Mouse (Mus musculus) limb, embryonic 12.5 days (tissue): ENCODE data around the gene Acot7. TPM values are rescaled to one million over a fixed set of nuclear protein-coding genes. Genes with fewer than 3 reads are reported as not detected.

Source experiments
- ATAC-seq: fragments of 200-750 bp; cut with Nextera tagmentation; 2 replicates; pipeline ENCODE4 v1.8.0; 2017; ENCODE audit warnings: low read depth, moderate TSS enrichment; ENCODE audit not compliant: insufficient number of reproducible peaks, insufficient read depth, low FRiP score, low TSS enrichment
- H3K27ac ChIP-seq: fragments of 300-500 bp; sonication (generic); 2 replicates; pipeline ENCODE4 v1.5.1; 2016; ENCODE audit warnings: mild to moderate bottlenecking, moderate library complexity
- H3K27me3 ChIP-seq: fragments of 300-500 bp; sonication (generic); 2 replicates; pipeline ENCODE4 v1.6.1; 2016; ENCODE audit warnings: mild to moderate bottlenecking, moderate library complexity
- H3K36me3 ChIP-seq: fragments of 300-500 bp; sonication (generic); 2 replicates; pipeline ENCODE4 v1.6.1; 2016; ENCODE audit warnings: mild to moderate bottlenecking, moderate library complexity
- H3K4me1 ChIP-seq: fragments of 300-500 bp; sonication (generic); replicated peaks from 2 replicates; pipeline ENCODE4 v1.6.1; 2016
- H3K4me2 ChIP-seq: fragments of 300-500 bp; sonication (generic); 2 replicates; pipeline ENCODE4 v1.6.1; 2016; ENCODE audit warnings: mild to moderate bottlenecking, moderate library complexity
- H3K4me3 ChIP-seq: fragments of 300-500 bp; sonication (generic); replicated peaks from 2 replicates; pipeline ENCODE4 v1.5.1; 2016; ENCODE audit warnings: mild to moderate bottlenecking
- H3K9ac ChIP-seq: fragments of 300-500 bp; sonication (generic); replicated peaks from 2 replicates; pipeline ENCODE4 v1.6.1; 2016; ENCODE audit warnings: mild to moderate bottlenecking, moderate library complexity
- H3K9me3 ChIP-seq: fragments of 300-500 bp; sonication (generic); 2 replicates; pipeline ENCODE4 v1.6.1; 2016; ENCODE audit warnings: mild to moderate bottlenecking, moderate library complexity
- WGBS: fragments of 180-500 bp; shearing (Covaris S2); methylation state at CpG from one replicate; pipeline ENCODE4 v1.1.7; 2016; 5-methylcytosine and 5-hydroxymethylcytosine counted together
- polyA plus RNA-seq: library from polyadenylated mRNA; unstranded; fragments of >200 nt; fragmentation: Nextera tagmentation; extraction: Ambion mirVana; gene quantifications from 2 replicates; pipeline ENCODE4 v1.2.1, GENCODE M21; 2016

The Acot7 gene
- 37.6 and 40.2 TPM in 2 replicates for polyA plus RNA-seq

DNA sequence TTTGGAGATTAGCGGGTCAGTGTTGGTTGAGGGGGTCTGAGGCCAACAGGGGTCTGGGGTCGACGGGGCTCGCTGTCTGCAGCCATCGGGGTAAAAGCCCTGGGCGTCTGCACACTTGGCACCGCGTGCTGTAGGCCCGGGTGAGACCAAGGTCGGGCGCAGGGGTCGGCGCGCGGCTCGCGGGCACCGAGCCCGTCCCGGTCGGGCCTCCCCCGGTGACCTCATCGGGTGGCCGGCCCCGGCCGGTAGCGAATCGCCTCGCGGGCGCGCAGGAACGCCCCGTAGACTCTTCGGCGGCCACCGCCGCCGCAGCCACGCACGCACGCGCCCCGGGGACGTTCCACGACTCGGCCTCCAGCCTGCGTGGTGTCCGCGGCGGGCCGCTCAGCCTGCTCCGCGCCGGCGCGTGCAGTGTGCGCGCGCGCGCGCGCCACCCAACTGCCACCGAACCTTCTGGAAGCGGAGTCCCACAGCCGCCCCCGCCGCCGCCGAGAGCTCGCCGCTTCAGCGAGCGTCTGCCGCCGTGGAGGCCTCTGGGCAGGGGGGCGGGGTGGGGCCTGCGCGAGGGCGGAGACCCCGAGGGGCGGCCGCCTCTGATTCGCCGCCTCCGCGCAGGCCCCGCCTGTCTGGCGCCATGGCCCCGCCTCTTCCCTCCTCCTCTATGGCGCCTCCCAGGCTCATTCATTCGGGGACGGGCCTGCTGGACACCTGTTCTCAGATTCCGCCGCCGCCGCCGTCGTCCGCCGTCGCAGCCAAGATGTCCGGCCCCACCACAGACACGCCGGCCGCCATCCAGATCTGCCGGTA lies at the start of gene Acot7:
Acot7 (plus strand) TSS at position 598 of the 807 bp plus-strand sequence.
- peaks cover 17% of the 10 kb centered on the region for H3K4me1 ChIP-seq
- H3K27me3 ChIP-seq = peaks cover 48% of the 10 kb centered on the region
- no peaks in the 10 kb centered on the region for H3K9me3 ChIP-seq
- H3K4me2 ChIP-seq = peak within 1 kb of the TSS; percentile 97
- H3K27ac ChIP-seq = peak within 1 kb of the TSS; percentile 64; the same call in 1 of the 2 replicates
- ATAC-seq = peak; percentile 91
- peak within 1 kb of the TSS; percentile 86 for H3K9ac ChIP-seq
- H3K36me3 ChIP-seq = no peaks in the 10 kb centered on the region
- H3K4me3 ChIP-seq = peak within 1 kb of the TSS; percentile 64
- under 1% methylated on average over 104 of the region's 108 CpGs for WGBS

- Histone ChIP-seq H3K27me3 (peaks cover 100% of the 10 kb centered on the region), H3K27ac (no peak overlapping the region), H3K4me1 (peaks cover 51% of the 10 kb centered on the region), H3K9me3 (no peaks in the 10 kb centered on the region), H3K4me2 (no peak overlapping the region), H3K36me3 (no peaks in the 10 kb centered on the region), H3K4me3 (no peak overlapping the region), H3K9ac (no peak overlapping the region)
- WGBS = 53% methylated on average over 5 of the region's 5 CpGs
- no peak for ATAC-seq
These were observed 49.1 kb upstream of the Acot7 start for GRCm38 (mm10) chr4:152128784-152129183.

GRCm38 (mm10) chr4:152129395-152129930 lies 48.5 kb upstream of the Acot7 start:
- Histone ChIP-seq H3K4me1 (peaks cover 51% of the 10 kb centered on the region), H3K36me3 (no peaks in the 10 kb centered on the region), H3K27me3 (peaks cover 100% of the 10 kb centered on the region), H3K4me3 (no peak overlapping the region), H3K9me3 (no peaks in the 10 kb centered on the region), H3K4me2 (no peak overlapping the region), H3K27ac (no peak overlapping the region), H3K9ac (no peak overlapping the region)
- 22% methylated on average over 13 of the region's 13 CpGs for WGBS
- ATAC-seq = no peak

- Histone ChIP-seq H3K4me2 (peak overlapping the region; percentile 67), H3K27me3 (peaks cover 97% of the 10 kb centered on the region), H3K36me3 (no peaks in the 10 kb centered on the region), H3K9ac (peak overlapping the region; percentile 50), H3K27ac (no peak overlapping the region), H3K4me3 (peak overlapping the region; percentile 39), H3K4me1 (peaks cover 42% of the 10 kb centered on the region), H3K9me3 (no peaks in the 10 kb centered on the region)
- peak; percentile 53; the same call in 1 of the 2 replicates for ATAC-seq
- under 1% methylated on average over 82 of the region's 85 CpGs for WGBS
These were observed 46.9 kb upstream of the Acot7 start for GRCm38 (mm10) chr4:152130771-152131653.

DNA sequence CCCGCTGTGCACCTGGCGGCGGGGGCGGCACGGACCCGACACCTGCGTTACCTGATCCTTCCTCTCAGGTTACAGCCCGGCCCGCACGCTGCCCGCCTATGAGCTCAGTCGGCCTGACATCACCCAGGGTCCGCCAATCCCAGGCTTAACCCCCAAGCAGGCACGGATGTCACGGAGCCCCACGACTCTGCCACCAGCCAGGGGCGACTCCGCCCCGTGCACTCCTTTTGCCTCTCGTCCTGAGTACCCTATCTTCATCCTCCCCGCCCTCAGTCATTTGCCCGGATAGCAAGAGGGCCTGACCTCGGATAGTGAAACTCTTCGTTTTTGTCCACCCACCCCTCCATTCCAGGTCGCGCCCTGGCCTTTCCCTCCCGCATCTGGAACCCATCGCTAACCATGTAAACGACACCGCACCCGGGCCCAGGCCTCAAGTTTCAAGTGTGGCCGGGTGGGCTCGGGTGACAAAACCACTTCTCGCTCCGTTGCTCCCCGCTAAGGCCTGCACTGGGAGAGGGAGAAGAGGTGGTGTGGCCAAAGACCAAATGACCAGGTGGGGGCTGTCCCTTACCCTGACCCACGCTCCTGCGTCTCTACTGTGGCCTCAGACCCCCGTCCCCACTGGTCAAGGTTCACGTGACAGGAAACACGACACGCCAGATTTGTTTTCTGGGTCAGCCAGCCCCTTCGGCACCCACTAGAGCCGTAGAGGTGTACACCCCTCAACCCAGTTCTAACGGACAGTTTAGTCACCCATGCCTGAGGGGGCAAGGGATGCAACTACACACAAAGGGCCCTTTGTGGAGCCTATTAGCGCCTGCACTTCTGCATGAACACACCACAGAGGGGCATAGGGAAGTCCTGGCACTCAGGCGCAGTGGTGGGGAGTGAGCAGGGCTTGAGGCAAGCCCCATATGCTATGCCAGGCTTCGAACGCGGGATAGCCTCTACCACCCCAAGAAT lies 45.8 kb upstream of the Acot7 start:
- Histone ChIP-seq H3K4me2 (peak overlapping the region; percentile 67), H3K4me3 (peak overlapping the region; percentile 39), H3K9me3 (no peaks in the 10 kb centered on the region), H3K27ac (no peak overlapping the region), H3K36me3 (no peaks in the 10 kb centered on the region), H3K9ac (0 out of 2 replicates have a peak overlapping the region, but pooled peaks have one; percentile 31), H3K27me3 (peaks cover 97% of the 10 kb centered on the region), H3K4me1 (peaks cover 32% of the 10 kb centered on the region)
- WGBS = 3% methylated on average over 50 of the region's 50 CpGs
- ATAC-seq = no peak

DNA sequence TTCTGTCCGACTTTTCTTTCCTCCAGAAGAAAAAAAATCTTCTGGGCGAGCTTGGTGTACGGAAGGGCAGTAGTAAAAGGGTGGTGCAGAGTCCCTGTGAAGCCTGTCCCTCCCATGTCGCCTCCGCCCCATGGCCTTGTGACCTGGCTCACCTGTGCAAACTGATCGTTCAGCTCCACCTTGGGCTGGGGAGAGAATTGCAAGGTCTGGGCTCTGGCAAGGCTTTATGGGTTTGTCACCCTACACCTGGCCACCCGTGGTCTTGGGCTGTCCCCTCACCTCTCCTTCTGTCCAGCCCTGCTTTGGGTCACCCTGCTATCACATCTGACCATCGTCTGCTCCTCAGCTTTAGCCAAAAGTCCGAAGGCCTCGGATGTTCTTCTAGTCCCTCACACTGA lies 45.2 kb upstream of the Acot7 start:
- Histone ChIP-seq H3K4me3 (no peak overlapping the region), H3K4me1 (peaks cover 32% of the 10 kb centered on the region), H3K9ac (no peak overlapping the region), H3K9me3 (no peaks in the 10 kb centered on the region), H3K36me3 (no peaks in the 10 kb centered on the region), H3K4me2 (no peak overlapping the region), H3K27ac (no peak overlapping the region), H3K27me3 (peaks cover 94% of the 10 kb centered on the region)
- WGBS = 26% methylated on average over 10 of the region's 10 CpGs
- ATAC-seq = no peak

DNA sequence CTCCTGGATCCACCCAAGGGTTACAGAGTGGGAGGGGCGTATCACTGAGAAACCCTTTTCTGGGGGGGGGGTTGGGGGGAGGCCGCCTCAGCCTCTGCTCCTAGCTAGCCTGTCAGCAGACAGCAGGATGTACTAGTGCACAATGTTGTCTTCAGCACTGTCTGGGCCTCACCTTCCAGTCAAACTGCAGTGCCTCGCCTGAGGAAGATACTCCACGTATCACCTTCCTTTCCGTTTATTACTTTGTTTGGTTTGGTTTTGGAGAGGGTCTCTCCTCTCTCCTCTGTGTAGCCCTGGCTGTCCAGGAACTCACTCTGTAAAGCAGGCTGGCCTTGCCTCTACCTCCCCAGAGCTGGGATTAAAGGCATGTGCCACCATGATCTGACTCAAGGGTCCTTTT lies 44.7 kb upstream of the Acot7 start:
- ATAC-seq = no peak
- H3K4me2 ChIP-seq = no peak overlapping the region
- no peaks in the 10 kb centered on the region for H3K9me3 ChIP-seq
- peaks cover 32% of the 10 kb centered on the region for H3K4me1 ChIP-seq
- H3K4me3 ChIP-seq = no peak overlapping the region
- WGBS = 50% methylated on average over 5 of the region's 5 CpGs
- H3K9ac ChIP-seq = no peak overlapping the region
- peaks cover 92% of the 10 kb centered on the region for H3K27me3 ChIP-seq
- H3K27ac ChIP-seq = no peak overlapping the region
- no peaks in the 10 kb centered on the region for H3K36me3 ChIP-seq

GRCm38 (mm10) chr4:152134507-152134906 lies 43.4 kb upstream of the Acot7 start:
- no peak overlapping the region for H3K4me3 ChIP-seq
- H3K4me1 ChIP-seq = peaks cover 38% of the 10 kb centered on the region

GRCm38 (mm10) chr4:152135363-152135762 lies 42.6 kb upstream of the Acot7 start:
- Histone ChIP-seq H3K9me3 (no peaks in the 10 kb centered on the region), H3K4me3 (no peak overlapping the region), H3K27ac (no peak overlapping the region), H3K36me3 (no peaks in the 10 kb centered on the region), H3K27me3 (peaks cover 87% of the 10 kb centered on the region), H3K4me1 (peaks cover 34% of the 10 kb centered on the region), H3K4me2 (no peak overlapping the region), H3K9ac (no peak overlapping the region)
- WGBS = 83% methylated on average over 12 of the region's 12 CpGs
- no peak for ATAC-seq

More at GRCm38 (mm10) chr4:152134507-152134906, 43.4 kb upstream of the Acot7 start:
- H3K4me2 ChIP-seq = no peak overlapping the region
- no peaks in the 10 kb centered on the region for H3K9me3 ChIP-seq
- H3K27ac ChIP-seq = no peak overlapping the region
- peaks cover 90% of the 10 kb centered on the region for H3K27me3 ChIP-seq
- H3K36me3 ChIP-seq = no peaks in the 10 kb centered on the region
- no peak for ATAC-seq
- H3K9ac ChIP-seq = no peak overlapping the region

DNA sequence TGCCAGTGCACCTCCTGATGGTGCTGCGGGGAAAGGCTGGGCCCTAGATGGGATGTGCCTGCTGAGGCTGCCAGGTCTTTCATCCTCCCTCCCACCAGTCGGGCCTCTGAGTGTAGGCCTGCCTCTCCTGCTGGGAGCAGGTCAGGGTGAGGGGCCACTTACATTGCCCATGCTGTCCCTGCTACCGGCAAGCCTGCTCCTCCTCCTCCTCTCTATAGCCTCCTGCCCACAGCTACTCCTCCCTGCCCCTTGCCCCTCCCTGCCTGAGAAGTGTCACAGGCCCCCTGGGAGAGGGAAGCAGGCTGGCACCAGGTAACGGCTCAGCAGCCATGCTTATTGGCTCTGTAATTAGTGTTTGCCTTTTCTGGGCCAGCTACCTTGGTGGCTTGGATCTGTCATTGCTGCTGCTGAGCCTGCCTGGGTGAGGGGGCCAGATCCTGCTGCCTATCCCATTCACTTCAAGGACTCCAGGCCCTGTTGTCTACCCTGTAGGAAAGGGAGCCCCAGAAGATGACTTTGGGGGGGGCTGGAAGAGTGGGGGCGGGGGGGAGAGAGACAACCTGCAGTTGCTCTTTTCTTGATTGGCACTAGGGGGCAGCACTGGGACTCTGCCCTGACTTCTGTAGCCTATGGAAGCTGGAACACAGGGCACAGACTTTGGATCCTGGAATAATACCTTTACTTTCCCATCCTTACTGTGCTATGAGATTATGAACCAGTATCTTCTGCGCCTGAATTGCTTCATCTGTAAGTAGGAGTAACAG lies 41.6 kb upstream of the Acot7 start:
- Histone ChIP-seq H3K9me3 (no peaks in the 10 kb centered on the region), H3K9ac (no peak overlapping the region), H3K4me1 (peaks cover 25% of the 10 kb centered on the region), H3K27me3 (peaks cover 87% of the 10 kb centered on the region), H3K4me3 (no peak overlapping the region), H3K36me3 (no peaks in the 10 kb centered on the region), H3K27ac (no peak overlapping the region), H3K4me2 (no peak overlapping the region)
- 29% methylated on average over 6 of the region's 6 CpGs for WGBS
- ATAC-seq = no peak
